Mouse (Mus musculus) inflammation-experienced regulatory T-cells (primary cell): Measurements from ENCODE around the gene Birc7. TPM values are rescaled to one million over a fixed set of nuclear protein-coding genes. Genes with fewer than 3 reads are reported as not detected.

Source experiments
- polyA plus RNA-seq, 2 experiments: library from polyadenylated mRNA; unstranded; fragments of 100-300 nt; shearing (Covaris generic); gene quantifications; one replicate each; pipeline ENCODE4 v1.2.1; 2017

Birc7 gene
- 1 to 10 TPM in 1 of 2 experiments, not detected in 1; 1.2 TPM for polyA plus RNA-seq

DNA sequence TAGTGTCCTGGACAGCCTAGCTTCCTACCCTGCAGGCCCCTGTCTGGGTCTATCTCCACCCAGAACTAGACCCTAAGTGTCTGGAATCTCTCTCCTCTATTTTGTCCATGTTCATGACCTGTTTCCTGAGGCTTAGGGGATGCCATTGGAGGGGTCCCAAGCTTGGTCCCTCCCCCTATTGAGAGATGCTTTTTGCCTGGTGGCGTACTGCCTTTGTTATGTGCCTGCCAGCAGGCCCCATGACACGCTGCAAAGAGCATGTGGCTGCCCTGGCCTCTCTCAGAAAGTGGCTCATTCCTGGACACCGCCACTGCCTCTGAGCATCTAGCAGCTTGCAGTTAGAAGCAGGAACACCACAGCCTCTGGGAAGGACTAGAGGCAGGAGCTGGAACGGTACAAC is at the start of gene Birc7:
TSS of gene Birc7 (plus strand) at position 301 of the 400 bp plus-strand sequence.

DNA sequence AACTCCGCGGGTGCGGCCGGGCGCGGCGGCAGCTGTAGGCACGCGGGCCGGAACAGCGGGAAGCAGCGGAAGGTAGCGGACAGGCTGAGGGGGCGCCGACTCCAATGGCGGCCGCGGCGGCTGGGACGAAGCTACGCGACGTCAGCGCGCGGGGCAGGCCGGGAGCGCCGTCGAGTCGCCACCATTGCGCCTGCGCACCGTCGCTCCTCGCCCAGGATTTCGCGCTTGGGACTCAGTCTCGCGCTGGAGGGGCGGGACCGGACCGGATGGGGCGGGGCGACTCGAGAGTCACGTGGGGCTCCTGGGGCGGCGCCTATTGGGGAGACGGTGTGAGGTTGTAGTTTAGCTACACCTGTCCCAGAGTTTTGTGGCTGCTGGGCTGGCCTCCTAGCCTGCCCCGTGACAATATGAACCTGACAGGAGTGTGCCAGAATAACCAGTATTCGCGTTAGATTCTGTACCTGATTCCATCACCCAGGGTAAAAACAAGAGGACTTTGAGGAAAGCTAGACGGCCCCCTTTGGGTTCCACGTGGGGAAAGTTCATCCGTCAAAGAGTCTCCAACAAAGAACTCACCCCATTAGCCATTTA is 7.9 kb upstream of the Birc7 start, which contains the start of gene Ythdf1:
TSS of gene Ythdf1 (minus strand) at position 140 of the 591 bp plus-strand sequence.

DNA sequence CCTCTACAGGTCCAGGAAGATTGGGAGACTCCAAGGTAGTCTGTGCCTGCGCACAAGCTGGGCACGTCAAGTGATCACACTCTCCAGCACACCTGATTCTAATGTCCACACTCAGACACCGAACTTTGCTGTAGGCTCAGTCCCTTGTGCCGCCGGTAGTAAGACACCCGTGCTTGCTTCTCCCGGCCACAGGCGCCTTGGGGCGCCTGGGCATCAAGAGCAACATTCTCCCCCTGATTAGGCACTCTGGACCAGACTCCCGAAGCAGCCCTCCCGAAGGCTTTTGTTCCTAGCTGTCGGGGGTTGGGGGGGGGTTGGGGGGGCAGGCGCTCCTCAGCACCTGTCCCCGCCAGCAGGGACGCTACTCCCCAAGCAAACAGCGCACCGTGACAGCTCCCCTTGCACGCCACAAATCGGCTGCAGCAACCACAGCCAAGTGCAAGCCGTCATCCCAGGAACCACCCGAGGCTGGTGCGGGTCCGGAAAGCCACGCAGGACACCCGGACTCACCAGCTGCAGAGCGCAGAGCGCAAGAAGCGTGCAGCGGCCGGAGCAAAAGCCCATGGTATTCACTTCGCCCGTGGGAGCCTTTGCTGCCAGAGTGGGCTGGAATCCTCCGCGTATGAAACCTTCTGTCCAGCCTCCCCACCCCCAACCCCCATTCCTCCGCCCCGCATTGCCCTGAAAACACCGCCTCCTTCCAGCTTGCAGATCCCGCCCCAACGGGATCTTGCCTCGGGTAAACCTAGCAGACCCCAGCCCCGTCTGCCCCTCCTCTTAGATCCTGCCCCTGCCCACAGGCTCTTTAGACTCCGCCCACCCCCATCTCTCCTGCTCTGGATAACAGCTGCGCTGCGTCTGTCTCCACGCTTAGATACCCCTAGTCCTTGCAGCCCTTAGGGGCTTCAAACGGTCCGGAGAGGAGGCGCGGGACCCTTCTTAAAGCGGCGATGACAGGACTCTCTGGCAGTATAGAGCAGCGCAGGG is 25.5 kb downstream of the Birc7 start, which contains the start of gene Nkain4:
TSS of gene Nkain4 (minus strand) at position 639 of the 987 bp plus-strand sequence.

DNA sequence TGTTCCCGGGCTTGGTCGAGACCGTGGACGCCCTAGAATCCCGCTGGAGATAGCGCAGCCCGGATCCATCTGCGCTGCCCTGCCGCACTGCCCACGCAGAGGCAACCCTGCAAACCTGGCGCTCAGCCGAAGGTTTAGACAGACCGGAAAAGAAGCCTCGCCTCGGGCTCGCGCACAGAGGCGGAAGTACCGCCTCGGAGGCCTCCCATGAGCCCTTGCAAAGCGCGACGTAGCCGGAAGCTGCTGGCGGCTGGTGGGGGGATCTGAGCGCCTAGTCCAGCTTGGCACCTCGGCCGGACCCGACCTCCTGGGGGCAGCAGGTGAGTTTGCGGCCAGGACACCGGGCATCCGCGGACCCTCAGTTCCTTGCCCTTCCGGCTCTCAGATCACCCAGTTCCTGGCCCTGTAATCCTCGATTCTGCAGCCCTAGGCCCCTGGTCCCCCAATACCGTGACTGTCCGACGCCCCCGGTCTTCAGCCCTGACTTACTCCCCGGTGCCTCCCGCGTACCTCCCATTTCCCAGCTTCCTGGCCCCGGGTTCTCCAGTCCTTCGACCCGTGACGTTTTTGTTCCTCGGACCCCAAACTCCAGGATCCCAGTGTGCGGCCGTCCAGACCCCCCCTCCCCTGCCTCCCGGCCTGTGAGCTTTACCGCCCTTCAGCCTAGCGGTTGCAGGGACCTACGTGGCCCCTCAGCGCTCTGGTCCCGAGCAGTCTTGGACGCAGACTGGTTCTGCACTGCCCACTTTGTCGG is 38.4 kb downstream of the Birc7 start, which contains the start of gene Arfgap1:
TSS of gene Arfgap1 (plus strand) at position 216 of the 754 bp plus-strand sequence.

Other genes with a start within 250 kb of the Birc7 start
- 10 to 100 TPM; 42.4 to 53.5 TPM for gene Dido1, start 219.0 kb upstream of the Birc7 start, polyA plus RNA-seq
- 10 to 100 TPM; 35.0 to 42.6 TPM for gene Gid8, start 218.9 kb upstream of the Birc7 start, polyA plus RNA-seq
- 10 to 100 TPM; 58.6 to 61.1 TPM for gene Slc17a9, start 203.8 kb upstream of the Birc7 start, polyA plus RNA-seq
- gene Bhlhe23, start 152.1 kb upstream of the Birc7 start, polyA plus RNA-seq = under 1 TPM; 0.30 to 0.75 TPM
- gene Ythdf1, start 8.1 kb upstream of the Birc7 start, polyA plus RNA-seq = 10 to 100 TPM; 67.4 to 83.3 TPM
- gene Nkain4, start 25.7 kb downstream of the Birc7 start, polyA plus RNA-seq = not detected
- gene Arfgap1, start 38.2 kb downstream of the Birc7 start, polyA plus RNA-seq = 10 to 100 TPM; 73.5 to 86.8 TPM
- 1 to 10 TPM in 1 of 2 experiments, under 1 TPM in 1; 0.23 to 1.6 TPM for gene Col20a1, start 57.5 kb downstream of the Birc7 start, polyA plus RNA-seq
- not detected for gene Chrna4, start 114.5 kb downstream of the Birc7 start, polyA plus RNA-seq
- under 1 TPM; 0.16 to 0.60 TPM for gene Kcnq2, start 206.3 kb downstream of the Birc7 start, polyA plus RNA-seq
- 1 to 10 TPM in 1 of 2 experiments, under 1 TPM in 1; 0.07 to 1.2 TPM for gene Eef1a2, start 228.0 kb downstream of the Birc7 start, polyA plus RNA-seq